Mouse (Mus musculus): ENCODE measurements around the gene Tdrkh. TPM values are rescaled to one million over a fixed set of nuclear protein-coding genes. Genes with fewer than 3 reads are reported as not detected.

The Tdrkh gene
- polyA plus RNA-seq, 1 experiment from 2014 or later: 14.6 TPM

DNA sequence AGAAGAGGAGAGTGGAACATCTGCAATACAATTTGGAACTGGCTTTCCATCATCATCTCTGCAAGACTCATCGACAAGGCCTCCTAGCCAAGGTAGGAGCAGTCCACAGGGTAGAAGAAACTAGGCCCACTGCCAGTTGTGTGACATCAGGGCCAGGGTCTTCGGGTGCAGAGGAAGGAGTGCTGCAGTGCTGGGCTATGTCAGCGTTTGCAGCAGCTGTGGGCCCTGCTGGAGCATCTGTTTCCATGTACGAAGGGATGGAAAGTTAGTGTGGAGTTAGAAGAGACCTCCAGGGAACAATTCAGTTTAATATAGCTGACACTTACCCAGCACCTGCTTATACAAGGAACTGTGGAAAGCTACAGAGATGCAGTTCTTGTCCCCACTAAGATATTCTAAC, 20.0 kb upstream of the Tdrkh start:
- Histone ChIP-seq H3K9ac (ENCODE audit: low read length) (no peak overlapping the region), H3K36me3 (ENCODE audit: control insufficient read depth, insufficient read depth, low read length) (no peaks in the 10 kb centered on the region), H3K27me3 (replicated peaks; ENCODE audit: control insufficient read depth, insufficient read depth, low read length) (peaks cover 17% of the 10 kb centered on the region), H3K4me2 (ENCODE audit: low read length) (no peak overlapping the region), H3K9me3 (ENCODE audit: control insufficient read depth, low read length) (no peaks in the 10 kb centered on the region), H3K4me3 (ENCODE audit: low read depth, low read length) (no peak overlapping the region), H3K27ac (ENCODE audit: low read depth) (no peak overlapping the region), H3K4me1 (replicated peaks; ENCODE audit: control insufficient read depth, insufficient read depth, low read length) (no peaks in the 10 kb centered on the region)
- WGBS: 79% methylated on average over 4 of the region's 4 CpGs
- DNase-seq (ENCODE audit: low spot score) (no peak), ATAC-seq (replicated peaks; ENCODE audit: low FRiP score, low TSS enrichment, low read depth) (no peak)

DNA sequence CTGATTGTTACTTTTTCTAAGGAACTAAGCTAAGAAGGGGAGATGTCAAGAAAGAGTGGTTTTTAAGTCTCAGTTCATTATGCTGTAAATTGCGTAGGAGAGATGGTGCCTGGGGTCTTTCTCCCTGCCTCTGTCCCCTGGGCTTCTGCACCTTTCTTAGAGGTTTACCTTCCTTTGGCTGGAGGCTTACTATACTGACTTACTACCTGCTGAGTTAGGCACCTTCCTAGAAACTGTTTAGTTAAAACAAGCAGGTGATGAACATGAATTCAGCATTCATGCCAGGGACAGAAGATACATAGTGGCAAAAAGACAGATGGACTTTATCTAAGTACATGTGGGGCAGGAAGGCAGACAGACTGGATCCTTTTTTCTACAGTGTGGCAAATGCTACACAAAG, 16.7 kb upstream of the Tdrkh start:
- DNase-seq (ENCODE audit: low spot score): no peak
- no peak overlapping the region for H3K4me3 ChIP-seq (ENCODE audit: low read depth, low read length)
- H3K36me3 ChIP-seq (ENCODE audit: control insufficient read depth, insufficient read depth, low read length): no peaks in the 10 kb centered on the region
- H3K9ac ChIP-seq (ENCODE audit: low read length): no peak overlapping the region
- H3K27ac ChIP-seq (ENCODE audit: low read depth): no peak overlapping the region
- 0 out of 2 replicates have a peak, but pooled peaks cover 3% of the 10 kb centered on the region for H3K4me1 ChIP-seq (replicated peaks; ENCODE audit: control insufficient read depth, insufficient read depth, low read length)
- H3K27me3 ChIP-seq (replicated peaks; ENCODE audit: control insufficient read depth, insufficient read depth, low read length): peaks cover 42% of the 10 kb centered on the region
- no peak for ATAC-seq (replicated peaks; ENCODE audit: low FRiP score, low TSS enrichment, low read depth)
- H3K4me2 ChIP-seq (ENCODE audit: low read length): no peak overlapping the region
- WGBS: 90% methylated on average over 1 of the region's 1 CpGs
- H3K9me3 ChIP-seq (ENCODE audit: control insufficient read depth, low read length): no peaks in the 10 kb centered on the region

DNA sequence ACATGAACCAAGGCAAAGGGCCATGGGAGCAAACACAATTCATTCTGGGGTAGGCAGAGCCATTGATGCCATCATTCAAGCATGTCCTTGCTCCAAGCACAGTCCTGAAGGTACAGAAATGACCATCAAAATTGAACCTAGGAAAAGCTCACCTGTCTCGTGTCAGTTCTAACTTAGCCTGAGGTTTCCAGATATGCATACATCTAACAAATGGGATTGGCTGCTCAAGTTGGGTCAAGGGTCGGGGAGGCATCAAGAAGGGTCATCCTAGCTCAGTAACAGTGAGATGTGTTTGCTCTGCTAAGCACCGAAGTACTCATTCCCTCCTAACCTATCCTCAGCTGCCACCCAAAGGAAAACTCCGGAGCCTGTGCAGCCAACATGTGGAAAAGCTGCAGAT, 16.2 kb upstream of the Tdrkh start:
- Histone ChIP-seq H3K27ac (ENCODE audit: low read depth) (no peak overlapping the region), H3K4me2 (ENCODE audit: low read length) (no peak overlapping the region), H3K36me3 (ENCODE audit: control insufficient read depth, insufficient read depth, low read length) (no peaks in the 10 kb centered on the region), H3K4me1 (replicated peaks; ENCODE audit: control insufficient read depth, insufficient read depth, low read length) (0 out of 2 replicates have a peak, but pooled peaks cover 3% of the 10 kb centered on the region), H3K9me3 (ENCODE audit: control insufficient read depth, low read length) (no peaks in the 10 kb centered on the region), H3K9ac (ENCODE audit: low read length) (no peak overlapping the region), H3K27me3 (replicated peaks; ENCODE audit: control insufficient read depth, insufficient read depth, low read length) (peaks cover 47% of the 10 kb centered on the region), H3K4me3 (ENCODE audit: low read depth, low read length) (no peak overlapping the region)
- WGBS: 80% methylated on average over 4 of the region's 4 CpGs
- ATAC-seq (replicated peaks; ENCODE audit: low FRiP score, low TSS enrichment, low read depth): no peak
- no peak for DNase-seq (ENCODE audit: low spot score)

DNA sequence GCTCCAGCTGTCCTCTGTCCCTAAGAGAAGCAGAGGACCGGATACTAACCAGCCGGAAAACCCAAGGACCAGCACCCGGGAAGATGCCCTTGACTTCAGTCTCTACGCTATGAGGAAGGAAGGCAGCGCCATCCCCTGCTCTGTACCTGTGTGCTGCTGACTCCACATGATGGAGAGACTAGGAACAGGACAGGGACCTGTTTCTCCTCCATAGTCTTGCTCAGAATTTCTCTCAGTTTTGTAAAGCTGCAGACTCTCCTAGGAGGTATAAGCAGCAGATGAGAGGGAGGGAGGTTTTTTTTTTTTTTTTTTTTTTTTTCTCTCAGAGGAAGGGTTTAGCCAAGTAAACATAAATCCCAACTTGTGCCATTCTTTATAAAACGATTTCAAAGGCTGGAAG, 14.9 kb upstream of the Tdrkh start, which contains the start of gene Lingo4:
Gene Lingo4, plus strand, starts transcription at position 301 of the 400 bp plus-strand sequence.
- Histone ChIP-seq H3K27me3 (replicated peaks; ENCODE audit: control insufficient read depth, insufficient read depth, low read length) (peaks cover 50% of the 10 kb centered on the region), H3K27ac (ENCODE audit: low read depth) (no peak within 1 kb of the TSS), H3K4me2 (ENCODE audit: low read length) (peak within 1 kb of the TSS; percentile 52), H3K9ac (ENCODE audit: low read length) (0 out of 2 replicates have a peak within 1 kb of the TSS, but pooled peaks have one; percentile 3), H3K4me1 (replicated peaks; ENCODE audit: control insufficient read depth, insufficient read depth, low read length) (0 out of 2 replicates have a peak, but pooled peaks cover 3% of the 10 kb centered on the region), H3K4me3 (ENCODE audit: low read depth, low read length) (peak within 1 kb of the TSS; percentile 26), H3K36me3 (ENCODE audit: control insufficient read depth, insufficient read depth, low read length) (no peaks in the 10 kb centered on the region), H3K9me3 (ENCODE audit: control insufficient read depth, low read length) (no peaks in the 10 kb centered on the region)
- DNase-seq (ENCODE audit: low spot score): no peak
- WGBS: 72% methylated on average over 6 of the region's 6 CpGs
- ATAC-seq (replicated peaks; ENCODE audit: low FRiP score, low TSS enrichment, low read depth): no peak

DNA sequence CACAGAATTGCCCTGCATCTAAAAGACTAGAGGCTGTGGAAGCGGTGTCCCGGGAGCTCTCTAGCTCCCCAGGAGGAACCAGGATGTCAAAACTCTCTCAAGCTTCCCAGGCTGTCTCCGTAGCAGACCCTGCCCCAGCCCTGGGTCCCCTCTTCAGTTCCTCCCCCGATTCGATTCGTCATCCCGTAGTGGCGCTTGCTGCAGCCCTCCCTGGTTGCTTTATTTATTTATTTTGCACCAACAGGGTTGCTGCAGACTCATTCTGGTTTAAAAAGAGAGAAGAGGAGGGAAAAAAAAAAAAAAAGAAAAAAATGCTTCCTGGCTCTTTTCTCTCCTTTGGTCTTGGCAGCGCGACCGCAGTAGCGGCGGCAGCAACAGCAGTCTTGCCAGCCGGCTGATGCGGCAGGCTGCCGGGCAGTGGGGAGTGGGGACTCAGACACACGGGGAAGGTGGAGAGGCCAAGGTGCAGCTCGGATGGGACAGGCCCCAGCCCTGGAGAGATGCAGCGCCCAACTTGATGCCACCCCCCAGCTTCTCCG, 14.1 kb upstream of the Tdrkh start:
- peaks cover 50% of the 10 kb centered on the region for H3K27me3 ChIP-seq (replicated peaks; ENCODE audit: control insufficient read depth, insufficient read depth, low read length)
- H3K4me2 ChIP-seq (ENCODE audit: low read length): peak overlapping the region; percentile 52
- H3K36me3 ChIP-seq (ENCODE audit: control insufficient read depth, insufficient read depth, low read length): no peaks in the 10 kb centered on the region
- 0 out of 2 replicates have a peak, but pooled peaks cover 3% of the 10 kb centered on the region for H3K4me1 ChIP-seq (replicated peaks; ENCODE audit: control insufficient read depth, insufficient read depth, low read length)
- no peak for DNase-seq (ENCODE audit: low spot score)
- peak overlapping the region; percentile 26 for H3K4me3 ChIP-seq (ENCODE audit: low read depth, low read length)
- no peak overlapping the region for H3K27ac ChIP-seq (ENCODE audit: low read depth)
- no peaks in the 10 kb centered on the region for H3K9me3 ChIP-seq (ENCODE audit: control insufficient read depth, low read length)
- H3K9ac ChIP-seq (ENCODE audit: low read length): 0 out of 2 replicates have a peak overlapping the region, but pooled peaks have one; percentile 3
- whole genome bisulfite sequencing: 1% methylated on average over 19 of the region's 20 CpGs
- no peak for ATAC-seq (replicated peaks; ENCODE audit: low FRiP score, low TSS enrichment, low read depth)

DNA sequence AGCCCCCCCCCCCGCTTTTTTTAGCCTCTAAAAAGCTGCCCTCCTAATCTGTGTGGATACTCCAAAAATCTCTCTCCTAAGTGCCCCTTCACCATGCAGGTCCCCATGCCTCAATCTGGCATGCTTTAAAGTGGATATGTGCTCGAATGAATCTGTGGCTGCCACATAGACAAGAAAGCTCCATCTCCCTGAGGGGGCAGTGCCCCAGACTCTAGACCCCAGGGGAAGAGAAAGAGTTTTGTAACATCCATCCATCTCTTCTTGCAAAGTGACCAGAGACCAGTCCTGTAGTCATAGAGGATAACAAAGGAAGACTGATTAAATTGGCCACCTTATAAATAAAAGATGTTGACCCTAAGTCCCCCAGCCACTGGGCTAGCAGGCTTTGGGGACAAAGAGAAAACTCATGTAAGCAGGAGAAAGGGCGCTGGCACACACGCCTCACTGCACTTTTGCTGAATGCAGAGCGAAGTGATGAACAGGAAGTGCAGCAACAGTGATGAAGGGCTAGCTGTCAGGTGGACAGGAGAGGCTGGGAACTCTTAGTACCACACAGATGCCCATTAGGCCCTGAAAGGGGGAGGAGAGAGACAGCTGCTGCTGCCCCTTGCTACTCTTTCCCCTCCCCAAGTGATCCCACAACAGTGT, 13.3 kb upstream of the Tdrkh start:
- Histone ChIP-seq H3K4me1 (replicated peaks; ENCODE audit: control insufficient read depth, insufficient read depth, low read length) (0 out of 2 replicates have a peak, but pooled peaks cover 3% of the 10 kb centered on the region), H3K9ac (ENCODE audit: low read length) (no peak overlapping the region), H3K9me3 (ENCODE audit: control insufficient read depth, low read length) (no peaks in the 10 kb centered on the region), H3K36me3 (ENCODE audit: control insufficient read depth, insufficient read depth, low read length) (no peaks in the 10 kb centered on the region), H3K4me3 (ENCODE audit: low read depth, low read length) (no peak overlapping the region), H3K27ac (ENCODE audit: low read depth) (no peak overlapping the region), H3K4me2 (ENCODE audit: low read length) (no peak overlapping the region; the same call in 1 of the 2 replicates), H3K27me3 (replicated peaks; ENCODE audit: control insufficient read depth, insufficient read depth, low read length) (peaks cover 50% of the 10 kb centered on the region)
- DNase-seq (ENCODE audit: low spot score) (no peak), ATAC-seq (replicated peaks; ENCODE audit: low FRiP score, low TSS enrichment, low read depth) (no peak)
- 38% methylated on average over 5 of the region's 5 CpGs for WGBS

DNA sequence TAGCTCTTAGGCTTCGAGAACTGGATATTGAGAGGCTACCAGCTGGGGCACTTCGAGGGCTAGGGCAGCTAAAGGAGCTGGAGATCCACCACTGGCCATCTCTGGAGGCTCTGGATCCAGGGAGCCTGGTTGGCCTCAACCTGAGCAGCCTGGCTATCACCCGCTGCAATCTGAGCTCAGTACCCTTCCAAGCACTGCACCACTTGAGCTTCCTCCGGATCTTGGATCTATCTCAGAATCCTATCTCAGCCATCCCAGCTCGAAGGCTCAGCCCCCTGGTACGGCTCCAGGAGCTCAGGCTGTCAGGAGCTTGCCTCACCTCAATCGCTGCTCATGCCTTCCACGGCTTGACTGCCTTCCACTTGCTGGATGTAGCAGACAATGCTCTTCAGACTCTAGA, 10.6 kb upstream of the Tdrkh start:
- no peak for ATAC-seq (replicated peaks; ENCODE audit: low FRiP score, low TSS enrichment, low read depth)
- Histone ChIP-seq H3K4me3 (ENCODE audit: low read depth, low read length) (no peak overlapping the region), H3K4me1 (replicated peaks; ENCODE audit: control insufficient read depth, insufficient read depth, low read length) (0 out of 2 replicates have a peak, but pooled peaks cover 3% of the 10 kb centered on the region), H3K36me3 (ENCODE audit: control insufficient read depth, insufficient read depth, low read length) (no peaks in the 10 kb centered on the region), H3K4me2 (ENCODE audit: low read length) (no peak overlapping the region), H3K9me3 (ENCODE audit: control insufficient read depth, low read length) (no peaks in the 10 kb centered on the region), H3K27me3 (replicated peaks; ENCODE audit: control insufficient read depth, insufficient read depth, low read length) (peaks cover 39% of the 10 kb centered on the region), H3K9ac (ENCODE audit: low read length) (no peak overlapping the region), H3K27ac (ENCODE audit: low read depth) (no peak overlapping the region)
- WGBS: 62% methylated on average over 8 of the region's 8 CpGs
- DNase-seq (ENCODE audit: low spot score): no peak

DNA sequence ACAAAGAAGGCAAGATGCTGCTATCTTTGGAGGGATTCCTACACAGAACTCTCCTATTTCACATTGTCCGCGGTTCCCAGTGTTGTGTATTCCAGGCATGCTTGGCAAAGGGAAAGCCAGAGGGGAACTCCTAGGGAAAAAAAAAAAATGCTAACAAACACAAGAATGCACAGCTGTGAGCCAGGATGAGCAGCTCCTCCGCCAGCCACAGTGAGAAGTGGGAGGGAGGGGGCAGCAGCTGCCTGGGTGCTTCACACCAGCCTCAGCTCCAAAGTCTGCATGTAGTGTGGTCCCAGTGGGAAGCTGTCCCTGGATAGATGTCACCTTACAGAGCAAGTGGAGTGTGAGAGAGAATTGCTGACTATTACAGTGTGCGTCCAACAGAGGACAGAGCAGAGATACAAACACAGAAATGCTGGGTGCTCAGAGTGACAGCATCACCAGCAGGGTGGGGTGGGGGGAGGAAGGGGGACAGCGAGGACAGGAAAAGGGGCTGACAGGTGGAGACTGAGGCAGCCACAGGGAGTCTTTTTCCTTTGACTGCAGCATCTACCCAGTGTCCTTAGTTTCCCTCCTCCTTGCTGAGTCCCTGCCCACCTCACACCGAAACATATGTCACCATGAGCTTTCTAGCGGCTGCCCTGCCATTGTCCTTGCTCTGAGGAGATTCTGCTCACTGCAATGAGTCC, 8.6 kb upstream of the Tdrkh start:
- no peak for DNase-seq (ENCODE audit: low spot score)
- Histone ChIP-seq H3K27me3 (replicated peaks; ENCODE audit: control insufficient read depth, insufficient read depth, low read length) (peaks cover 23% of the 10 kb centered on the region), H3K4me3 (ENCODE audit: low read depth, low read length) (no peak overlapping the region), H3K9ac (ENCODE audit: low read length) (no peak overlapping the region), H3K9me3 (ENCODE audit: control insufficient read depth, low read length) (no peaks in the 10 kb centered on the region), H3K4me2 (ENCODE audit: low read length) (no peak overlapping the region), H3K4me1 (replicated peaks; ENCODE audit: control insufficient read depth, insufficient read depth, low read length) (no peaks in the 10 kb centered on the region), H3K27ac (ENCODE audit: low read depth) (no peak overlapping the region), H3K36me3 (ENCODE audit: control insufficient read depth, insufficient read depth, low read length) (no peaks in the 10 kb centered on the region)
- no peak for ATAC-seq (replicated peaks; ENCODE audit: low FRiP score, low TSS enrichment, low read depth)
- 20% methylated on average over 7 of the region's 7 CpGs for WGBS

Measured in intestine, embryonic 14.5 days (tissue).